15 mouse cellular contexts compared by ENCODE assay signal in the genomic region with DNA sequence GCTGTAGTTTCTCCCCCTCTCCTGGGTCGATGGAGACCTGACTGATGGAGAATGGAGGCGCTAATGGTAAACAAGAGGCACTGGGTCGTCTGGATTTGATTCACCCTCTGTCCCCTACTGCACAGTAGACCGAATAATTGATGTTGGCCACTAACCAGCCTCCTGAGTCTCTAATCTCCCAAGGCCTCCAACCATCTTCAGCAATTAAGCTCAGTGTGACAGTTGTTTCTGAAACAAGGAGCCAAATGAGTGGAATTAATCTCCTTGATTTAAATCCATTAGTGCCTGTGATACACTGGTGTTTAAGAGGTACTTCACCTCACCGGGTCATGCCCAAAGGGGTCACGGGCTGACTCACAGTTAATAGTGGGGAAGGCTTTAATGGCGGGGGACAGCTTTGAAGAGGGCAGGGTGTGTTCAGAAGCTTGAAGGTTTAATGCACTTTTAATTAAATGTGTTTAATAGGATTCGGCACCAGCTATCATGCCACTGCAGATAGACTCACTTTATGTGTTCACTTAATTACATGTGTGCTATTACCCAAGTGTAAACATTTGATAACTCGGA.
A peak's percentile ranks its signal among the peaks of the same experiment; 100 is the strongest.
DNase-seq lines count a peak whose midpoint lies in the region; ATAC-seq lines count a peak whose summit lies in the region.
"Had no signal": no experiment of that assay in that cellular context is flagged by ENCODE, and none has a peak within 500 bp of the region (broad histone marks: within the 10 kb centered on the region; RNA-seq: fewer than 3 reads in every experiment).

No protein-coding gene starts in this region.

- peak; percentile 75 for ATAC-seq in forebrain, embryonic 13.5 days
- no peak for ATAC-seq in forebrain, embryonic 11.5 days (replicated peaks; ENCODE audit: low FRiP score)
- peak; percentile 82 for ATAC-seq in forebrain, embryonic 14.5 days
- ATAC-seq in hindbrain, embryonic 16.5 days, result peak; percentile 74
- ATAC-seq in neural tube, embryonic 13.5 days (ENCODE audit: low read depth), result peak; percentile 90
- ATAC-seq: intestine, embryonic 15.5 days had no signal

- no peaks in the 10 kb centered on the region for H3K36me3 ChIP-seq in forebrain, embryonic 13.5 days (ENCODE audit: poor library complexity, severe bottlenecking)
- H3K36me3 ChIP-seq in forebrain, embryonic 11.5 days (ENCODE audit: control insufficient read depth, insufficient read depth, low read length), result no peaks in the 10 kb centered on the region
- H3K36me3 ChIP-seq in forebrain, embryonic 14.5 days (ENCODE audit: control insufficient read depth, insufficient read depth, low read length), result no peaks in the 10 kb centered on the region
- no peaks in the 10 kb centered on the region for H3K36me3 ChIP-seq in hindbrain, embryonic 16.5 days (ENCODE audit: control insufficient read depth, insufficient read depth, low read length)
- no peaks in the 10 kb centered on the region for H3K36me3 ChIP-seq in neural tube, embryonic 13.5 days
- H3K36me3 ChIP-seq: embryonic facial prominence, embryonic 15.5 days; intestine, embryonic 15.5 days had no signal

- intact Hi-C loops in left cerebral cortex, postnatal 10 days (cut with DNase I), result no loop called here

- no peak overlapping the region for H3K27ac ChIP-seq in forebrain, embryonic 13.5 days
- H3K27ac ChIP-seq in forebrain, embryonic 11.5 days (ENCODE audit: low read depth, low read length), result no peak overlapping the region
- H3K27ac ChIP-seq in forebrain, embryonic 14.5 days (ENCODE audit: low read depth, low read length), result no peak overlapping the region
- no peak overlapping the region for H3K27ac ChIP-seq in hindbrain, embryonic 16.5 days (ENCODE audit: low read depth, low read length)
- no peak overlapping the region for H3K27ac ChIP-seq in neural tube, embryonic 13.5 days (replicated peaks)
- H3K27ac ChIP-seq: embryonic facial prominence, embryonic 15.5 days; intestine, embryonic 15.5 days had no signal

- H3K4me2 ChIP-seq in forebrain, embryonic 13.5 days, result no peak overlapping the region
- H3K4me2 ChIP-seq in forebrain, embryonic 11.5 days (ENCODE audit: low read depth, low read length, severe bottlenecking), result no peak overlapping the region
- H3K4me2 ChIP-seq in forebrain, embryonic 14.5 days (ENCODE audit: low read length), result no peak overlapping the region
- no peak overlapping the region for H3K4me2 ChIP-seq in hindbrain, embryonic 16.5 days (ENCODE audit: low read length)
- H3K4me2 ChIP-seq in neural tube, embryonic 13.5 days, result no peak overlapping the region
- H3K4me2 ChIP-seq: embryonic facial prominence, embryonic 15.5 days; intestine, embryonic 15.5 days had no signal

- 18% methylated on average over 9 of the region's 9 CpGs for WGBS in forebrain, embryonic 13.5 days
- 34% methylated on average over 9 of the region's 9 CpGs for WGBS in forebrain, embryonic 11.5 days
- WGBS in forebrain, embryonic 14.5 days, result 17% methylated on average over 9 of the region's 9 CpGs
- WGBS in hindbrain, embryonic 16.5 days, result 51% methylated on average over 9 of the region's 9 CpGs
- 44% methylated on average over 9 of the region's 9 CpGs for WGBS in neural tube, embryonic 13.5 days

- H3K27me3 ChIP-seq in forebrain, embryonic 13.5 days, result peaks cover 18% of the 10 kb centered on the region
- H3K27me3 ChIP-seq in forebrain, embryonic 11.5 days (ENCODE audit: control insufficient read depth, insufficient read depth, low read length), result peaks cover 5% of the 10 kb centered on the region
- 0 out of 2 replicates have a peak, but pooled peaks cover 5% of the 10 kb centered on the region for H3K27me3 ChIP-seq in forebrain, embryonic 14.5 days (replicated peaks; ENCODE audit: control insufficient read depth, insufficient read depth, low read length)
- H3K27me3 ChIP-seq in hindbrain, embryonic 16.5 days (replicated peaks; ENCODE audit: control insufficient read depth, insufficient read depth, low read length), result peaks cover 2% of the 10 kb centered on the region; the same call in 1 of the 2 replicates
- peaks cover 20% of the 10 kb centered on the region for H3K27me3 ChIP-seq in neural tube, embryonic 13.5 days
- H3K27me3 ChIP-seq: embryonic facial prominence, embryonic 15.5 days; intestine, embryonic 15.5 days had no signal

- no peaks in the 10 kb centered on the region for H3K9me3 ChIP-seq in forebrain, embryonic 13.5 days (replicated peaks)
- H3K9me3 ChIP-seq in forebrain, embryonic 11.5 days (ENCODE audit: control insufficient read depth, low read length), result no peaks in the 10 kb centered on the region
- H3K9me3 ChIP-seq in forebrain, embryonic 14.5 days (replicated peaks; ENCODE audit: control insufficient read depth, low read length), result no peaks in the 10 kb centered on the region
- no peaks in the 10 kb centered on the region for H3K9me3 ChIP-seq in hindbrain, embryonic 16.5 days (ENCODE audit: control insufficient read depth, low read length)
- no peaks in the 10 kb centered on the region for H3K9me3 ChIP-seq in neural tube, embryonic 13.5 days
- H3K9me3 ChIP-seq: embryonic facial prominence, embryonic 15.5 days; intestine, embryonic 15.5 days had no signal

- no peak overlapping the region for H3K4me3 ChIP-seq in forebrain, embryonic 13.5 days
- H3K4me3 ChIP-seq in forebrain, embryonic 11.5 days (ENCODE audit: low read depth, low read length), result no peak overlapping the region
- H3K4me3 ChIP-seq in forebrain, embryonic 14.5 days (ENCODE audit: low read depth, low read length), result no peak overlapping the region
- no peak overlapping the region for H3K4me3 ChIP-seq in hindbrain, embryonic 16.5 days (ENCODE audit: low read length)
- no peak overlapping the region for H3K4me3 ChIP-seq in neural tube, embryonic 13.5 days
- H3K4me3 ChIP-seq: embryonic facial prominence, embryonic 15.5 days; intestine, embryonic 15.5 days; myocyte had no signal

- no peak overlapping the region for H3K9ac ChIP-seq in forebrain, embryonic 13.5 days
- H3K9ac ChIP-seq in forebrain, embryonic 11.5 days (ENCODE audit: low read length), result no peak overlapping the region
- H3K9ac ChIP-seq in forebrain, embryonic 14.5 days (ENCODE audit: low read length), result no peak overlapping the region
- H3K9ac ChIP-seq in hindbrain, embryonic 16.5 days (ENCODE audit: low read depth, low read length), result no peak overlapping the region
- H3K9ac ChIP-seq in neural tube, embryonic 13.5 days, result no peak overlapping the region
- H3K9ac ChIP-seq: embryonic facial prominence, embryonic 15.5 days; intestine, embryonic 15.5 days had no signal

- H3K4me1 ChIP-seq in forebrain, embryonic 13.5 days, result 0 out of 2 replicates have a peak, but pooled peaks cover 13% of the 10 kb centered on the region
- H3K4me1 ChIP-seq in forebrain, embryonic 11.5 days (replicated peaks; ENCODE audit: control insufficient read depth, insufficient read depth, low read length), result no peaks in the 10 kb centered on the region
- no peaks in the 10 kb centered on the region for H3K4me1 ChIP-seq in forebrain, embryonic 14.5 days (ENCODE audit: control insufficient read depth, insufficient read depth, low read length)
- H3K4me1 ChIP-seq in hindbrain, embryonic 16.5 days (ENCODE audit: control insufficient read depth, insufficient read depth, low read depth, low read length), result no peaks in the 10 kb centered on the region; the same call in 1 of the 2 replicates
- peaks cover 9% of the 10 kb centered on the region; the same call in 1 of the 2 replicates for H3K4me1 ChIP-seq in neural tube, embryonic 13.5 days (replicated peaks)
- H3K4me1 ChIP-seq: embryonic facial prominence, embryonic 15.5 days; intestine, embryonic 15.5 days had no signal

- DNase-seq in forebrain, embryonic 11.5 days (ENCODE audit: low spot score), result no peak
- DNase-seq in forebrain, embryonic 14.5 days (ENCODE audit: low spot score), result peak; percentile 85
- no peak for DNase-seq in liver
- DNase-seq in ovary, postnatal 14 days (ENCODE audit: low spot score), result no peak
- no peak for DNase-seq in left cerebral cortex, postnatal 10 days (ENCODE audit: extremely low spot score in 1 of 2, low spot score in 2 of 2)
- DNase-seq: adrenal gland, adult 8-10 months; kidney, postnatal 4 days; layer of hippocampus, postnatal 36 days; lung, adult 2 months had no signal
